Mouse (Mus musculus) MEL (cell line): ENCODE measurements at regions not wholly inside any gene's neighbourhood (a gene's known extent, or its start where the extent isn't known, plus 50 kb on each side); places are given as distances from the start of the nearest gene placed in this dataset.

Experiments
- DNase-seq: peaks from one replicate; pipeline ENCODE4 v3.0.0; 2011; ENCODE audit warnings: low read depth, low spot score
- H3K27ac ChIP-seq: 2 replicates; pipeline ENCODE4 v1.5.1; 2012; ENCODE audit warnings: low read depth, mild to moderate bottlenecking, control low read depth, low read length, moderate library complexity; ENCODE audit not compliant: control insufficient read depth
- H3K27me3 ChIP-seq, 2 experiments: fragments of 150-350 bp in 1 of 2; sonication (generic) in 1 of 2; 2 replicates each; pipeline ENCODE4 v1.6.1; 2012; ENCODE audit warnings: low read length in 2 of 2, mild to moderate bottlenecking in 2 of 2, improper control_type of control experiment in 1 of 2, moderate library complexity in 1 of 2; ENCODE audit not compliant: insufficient read depth in 2 of 2, control insufficient read depth in 1 of 2
- H3K36me3 ChIP-seq, 2 experiments: 2 replicates each; pipeline ENCODE4 v1.6.1; 2012 to 2014; ENCODE audit warnings: low read length in 2 of 2, improper control_type of control experiment in 1 of 2, inconsistent platforms in 1 of 2, mild to moderate bottlenecking in 1 of 2; ENCODE audit not compliant: insufficient read depth in 2 of 2, control insufficient read depth in 1 of 2
- H3K4me1 ChIP-seq, 2 experiments: fragments of 150-350 bp in 1 of 2; sonication (generic) in 1 of 2; 2 replicates each; pipeline ENCODE4 v1.6.1; 2012; ENCODE audit warnings: low read length in 2 of 2, improper control_type of control experiment in 1 of 2, mild to moderate bottlenecking in 1 of 2; ENCODE audit not compliant: insufficient read depth in 2 of 2, control insufficient read depth in 1 of 2
- H3K4me3 ChIP-seq, 2 experiments: fragments of 150-350 bp in 1 of 2; sonication (generic) in 1 of 2; 2 replicates each; pipeline ENCODE4 v1.5.1; 2012; ENCODE audit warnings: low read depth in 2 of 2, low read length in 2 of 2, mild to moderate bottlenecking in 2 of 2, moderate library complexity in 2 of 2, control low read depth in 1 of 2, improper control_type of control experiment in 1 of 2; ENCODE audit not compliant: control insufficient read depth in 1 of 2, insufficient read depth in 1 of 2
- H3K79me2 ChIP-seq: 2 replicates; pipeline ENCODE4 v1.6.1; 2012; ENCODE audit warnings: mild to moderate bottlenecking, low read length, moderate library complexity; ENCODE audit not compliant: control insufficient read depth, poor library complexity, insufficient read depth
- H3K9ac ChIP-seq: 2 replicates; pipeline ENCODE4 v1.6.1; 2012; ENCODE audit warnings: low read depth, mild to moderate bottlenecking, control low read depth, low read length, moderate library complexity; ENCODE audit not compliant: control insufficient read depth, poor library complexity, severe bottlenecking
- H3K9me3 ChIP-seq: fragments of 150-350 bp; sonication (generic); replicated peaks from 2 replicates; pipeline ENCODE4 v1.6.1; 2012; ENCODE audit warnings: mild to moderate bottlenecking, low read length, improper control_type of control experiment, moderate library complexity; ENCODE audit not compliant: insufficient read depth
- CTCF ChIP-seq, 3 experiments: IDR thresholded peaks in 2 of 3; conservative IDR thresholded peaks in 1 of 3; 2 replicates each; pipeline ENCODE4 v1.5.1; 2011 to 2012; ENCODE audit warnings: low read length in 3 of 3, low read depth in 2 of 3, mild to moderate bottlenecking in 2 of 3, improper control_type of control experiment in 1 of 3, inconsistent platforms in 1 of 3, mixed read lengths in 1 of 3, moderate library complexity in 1 of 3; ENCODE audit not compliant: control insufficient read depth in 1 of 3, insufficient read depth in 1 of 3, poor library complexity in 1 of 3, severe bottlenecking in 1 of 3
- E2F4 ChIP-seq: IDR thresholded peaks from 2 replicates; pipeline ENCODE4 v1.6.1; 2011; ENCODE audit warnings: low read depth, low read length, improper control_type of control experiment, borderline replicate concordance
- ELF1 ChIP-seq: IDR thresholded peaks from 2 replicates; pipeline ENCODE4 v1.6.1; 2014; ENCODE audit warnings: low read depth, mild to moderate bottlenecking, inconsistent platforms, low read length, improper control_type of control experiment, moderate library complexity
- EP300 ChIP-seq, 2 experiments: IDR thresholded peaks; 2 replicates each; pipeline ENCODE4 v1.6.1; 2011; ENCODE audit warnings: improper control_type of control experiment in 2 of 2, low read length in 2 of 2, low read depth in 1 of 2, mild to moderate bottlenecking in 1 of 2
- ETS1 ChIP-seq: IDR thresholded peaks from 2 replicates; pipeline ENCODE4 v1.6.1; 2012; ENCODE audit warnings: low read depth, mild to moderate bottlenecking, inconsistent platforms, low read length, improper control_type of control experiment, moderate library complexity
- GABPA ChIP-seq: IDR thresholded peaks from 2 replicates; pipeline ENCODE4 v1.6.1; 2012; ENCODE audit warnings: low read depth, mild to moderate bottlenecking, inconsistent platforms, low read length, improper control_type of control experiment, moderate library complexity
- HCFC1 ChIP-seq: IDR thresholded peaks from 2 replicates; pipeline ENCODE4 v1.6.1; 2012; ENCODE audit warnings: low read depth, mild to moderate bottlenecking, inconsistent platforms, low read length, improper control_type of control experiment, moderate library complexity
- JUND ChIP-seq: IDR thresholded peaks from 2 replicates; pipeline ENCODE4 v1.6.1; 2011; ENCODE audit warnings: low read depth, mild to moderate bottlenecking, improper control_type of control experiment, low read length
- KAT2A ChIP-seq: conservative IDR thresholded peaks from 2 replicates; pipeline ENCODE4 v1.6.1; 2012; ENCODE audit warnings: low read depth, low read length, improper control_type of control experiment, inconsistent platforms
- MAX ChIP-seq: IDR thresholded peaks from 2 replicates; pipeline ENCODE4 v1.6.1; 2011; ENCODE audit warnings: low read length, improper control_type of control experiment
- MEF2A ChIP-seq: IDR thresholded peaks from 2 replicates; pipeline ENCODE4 v1.6.1; 2014; ENCODE audit warnings: low read depth, mild to moderate bottlenecking, inconsistent platforms, low read length, improper control_type of control experiment; ENCODE audit not compliant: poor library complexity, insufficient replicate concordance, severe bottlenecking; ENCODE audit errors: extremely low read depth
- MXI1 ChIP-seq: IDR thresholded peaks from 2 replicates; pipeline ENCODE4 v1.6.1; 2011; ENCODE audit warnings: mild to moderate bottlenecking, low read depth, low read length, improper control_type of control experiment
- MYB ChIP-seq: IDR thresholded peaks from 2 replicates; pipeline ENCODE4 v1.6.1; 2011; ENCODE audit warnings: mild to moderate bottlenecking, low read depth, low read length, improper control_type of control experiment
- NELFE ChIP-seq: IDR thresholded peaks from 2 replicates; pipeline ENCODE4 v1.6.1; 2011; ENCODE audit warnings: low read depth, low read length, improper control_type of control experiment
- NRF1 ChIP-seq: IDR thresholded peaks from 2 replicates; pipeline ENCODE4 v1.6.1; 2014; ENCODE audit warnings: low read depth, mild to moderate bottlenecking, inconsistent platforms, low read length, improper control_type of control experiment, moderate library complexity; ENCODE audit not compliant: poor library complexity, insufficient read depth, severe bottlenecking
- POLR2A ChIP-seq, 2 experiments: IDR thresholded peaks; 2 replicates each; pipeline ENCODE4 v1.6.1; 2011 to 2012; ENCODE audit warnings: low read length in 2 of 2, mild to moderate bottlenecking in 2 of 2, control low read depth in 1 of 2, improper control_type of control experiment in 1 of 2, low read depth in 1 of 2, moderate library complexity in 1 of 2; ENCODE audit not compliant: control insufficient read depth in 1 of 2, insufficient read depth in 1 of 2, poor library complexity in 1 of 2
- POLR2AphosphoS2 ChIP-seq: IDR thresholded peaks from 2 replicates; pipeline ENCODE4 v1.6.1; 2011; ENCODE audit warnings: low read length, improper control_type of control experiment
- POLR2AphosphoS5 ChIP-seq: IDR thresholded peaks from 2 replicates; pipeline ENCODE4 v1.6.1; 2012; ENCODE audit warnings: low read depth, borderline replicate concordance, mild to moderate bottlenecking, inconsistent platforms, low read length, moderate library complexity, mixed read lengths
- RAD21 ChIP-seq: IDR thresholded peaks from 2 replicates; pipeline ENCODE4 v1.6.1; 2011; ENCODE audit warnings: mild to moderate bottlenecking, low read depth, low read length, improper control_type of control experiment
- RCOR1 ChIP-seq: IDR thresholded peaks from 2 replicates; pipeline ENCODE4 v1.6.1; 2012; ENCODE audit warnings: low read depth, mild to moderate bottlenecking, inconsistent platforms, low read length, improper control_type of control experiment
- SIN3A ChIP-seq: IDR thresholded peaks from 2 replicates; pipeline ENCODE4 v1.6.1; 2012; ENCODE audit warnings: low read length, improper control_type of control experiment, inconsistent platforms
- SMC3 ChIP-seq: IDR thresholded peaks from 2 replicates; pipeline ENCODE4 v1.6.1; 2011; ENCODE audit warnings: low read depth, low read length, improper control_type of control experiment
- TAL1 ChIP-seq: IDR thresholded peaks from 2 replicates; pipeline ENCODE4 v1.6.1; 2012; ENCODE audit warnings: mild to moderate bottlenecking, inconsistent platforms, low read length, moderate library complexity, mixed read lengths
- UBTF ChIP-seq: IDR thresholded peaks from 2 replicates; pipeline ENCODE4 v1.6.1; 2012; ENCODE audit warnings: low read depth, mild to moderate bottlenecking, inconsistent platforms, low read length, improper control_type of control experiment, moderate library complexity, borderline replicate concordance; ENCODE audit not compliant: insufficient read depth
- USF1 ChIP-seq: IDR thresholded peaks from 2 replicates; pipeline ENCODE4 v1.6.1; 2014; ENCODE audit warnings: low read depth, mild to moderate bottlenecking, inconsistent platforms, low read length, improper control_type of control experiment, moderate library complexity
- ZNF384 ChIP-seq: IDR thresholded peaks from 2 replicates; pipeline ENCODE4 v1.6.1; 2012; ENCODE audit warnings: low read depth, mild to moderate bottlenecking, inconsistent platforms, low read length, improper control_type of control experiment

- H3K27me3 ChIP-seq = no peaks in the 10 kb centered on the region
- H3K27ac ChIP-seq = no peak overlapping the region
- H3K36me3 ChIP-seq = no peaks in the 10 kb centered on the region
- TF ChIP-seq USF1 (peak; percentile 31; the same call in 1 of the 2 replicates), RCOR1 (no peak)
- H3K9ac ChIP-seq = no peak overlapping the region
- no peaks in the 10 kb centered on the region for H3K9me3 ChIP-seq
- no peak overlapping the region for H3K4me3 ChIP-seq
- DNase-seq = no peak
- H3K79me2 ChIP-seq = no peaks in the 10 kb centered on the region
- H3K4me1 ChIP-seq = no peaks in the 10 kb centered on the region
Observed at GRCm38 (mm10) chr3:148575735-148576134, 414.6 kb downstream of the Adgrl2 start.

GRCm38 (mm10) chr3:148572493-148572892, 417.9 kb downstream of the Adgrl2 start:
- no peaks in the 10 kb centered on the region for H3K79me2 ChIP-seq
- H3K27ac ChIP-seq = no peak overlapping the region
- H3K4me3 ChIP-seq = no peak overlapping the region
- no peaks in the 10 kb centered on the region for H3K36me3 ChIP-seq
- no peaks in the 10 kb centered on the region for H3K9me3 ChIP-seq
- TF ChIP-seq ETS1 (no peak), SIN3A (no peak), E2F4 (no peak), MAX (no peak), POLR2AphosphoS2 (no peak), MEF2A (no peak), SMC3 (no peak), EP300 (IDR thresholded peaks at IDR 0.05; ENCODE audit: low read depth in 1 of 2, low read length in 2 of 2) (no peak), JUND (no peak), USF1 (no peak), POLR2A (IDR thresholded peaks at IDR 0.05; ENCODE audit: control insufficient read depth in 1 of 2, insufficient read depth in 1 of 2, low read depth in 1 of 2, low read length in 2 of 2, poor library complexity in 1 of 2) (no peak), MYB (no peak), MXI1 (no peak), ELF1 (no peak), POLR2AphosphoS5 (no peak), RCOR1 (no peak)
- DNase-seq = no peak
- no peak overlapping the region for H3K9ac ChIP-seq
- H3K4me1 ChIP-seq = no peaks in the 10 kb centered on the region
- H3K27me3 ChIP-seq = no peaks in the 10 kb centered on the region

DNA sequence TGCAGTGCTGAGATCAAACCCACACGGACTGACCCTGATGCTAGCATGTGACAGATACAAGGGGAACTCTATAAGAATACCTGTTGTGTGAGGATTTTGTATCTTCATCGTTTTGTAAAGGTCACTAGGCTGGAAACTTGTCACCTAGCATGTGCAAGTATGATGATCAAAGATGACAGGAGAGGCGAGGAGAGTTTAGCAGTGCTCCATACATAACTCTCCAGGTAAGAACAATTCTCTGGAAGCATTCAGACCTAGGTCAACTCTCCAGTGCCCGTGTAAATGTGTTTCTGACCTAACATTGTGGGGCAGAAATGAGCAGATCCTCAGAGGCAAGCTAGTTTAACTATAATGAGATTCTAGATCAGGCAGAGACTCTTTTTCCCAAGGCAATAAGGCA, 425.6 kb downstream of the Adgrl2 start:
- H3K9me3 ChIP-seq = no peaks in the 10 kb centered on the region
- H3K27ac ChIP-seq = no peak overlapping the region
- no peaks in the 10 kb centered on the region for H3K4me1 ChIP-seq
- H3K79me2 ChIP-seq = no peaks in the 10 kb centered on the region
- no peak for DNase-seq
- no peak overlapping the region for H3K4me3 ChIP-seq
- no peak overlapping the region for H3K9ac ChIP-seq
- H3K36me3 ChIP-seq = no peaks in the 10 kb centered on the region
- no peaks in the 10 kb centered on the region for H3K27me3 ChIP-seq
- TF ChIP-seq KAT2A = no peak
- no peak for TF ChIP-seq ZNF384
- no peak for TF ChIP-seq TAL1
- TF ChIP-seq CTCF (IDR thresholded peaks at IDR 0.05 in 2 of 3, conservative IDR thresholded peaks at IDR 0.05 in 1 of 3; ENCODE audit: control insufficient read depth in 1 of 3, insufficient read depth in 1 of 3, low read depth in 2 of 3, low read length in 3 of 3, poor library complexity in 1 of 3, severe bottlenecking in 1 of 3) = no peak
- TF ChIP-seq NRF1 = no peak
- TF ChIP-seq MEF2A = no peak
- no peak for TF ChIP-seq UBTF
- no peak for TF ChIP-seq MXI1
- TF ChIP-seq MAX = no peak
- TF ChIP-seq NELFE = no peak
- no peak for TF ChIP-seq SIN3A
- TF ChIP-seq RCOR1 = no peak
- no peak for TF ChIP-seq HCFC1
- no peak for TF ChIP-seq EP300 (IDR thresholded peaks at IDR 0.05; ENCODE audit: low read depth in 1 of 2, low read length in 2 of 2)
- no peak for TF ChIP-seq GABPA
- no peak for TF ChIP-seq RAD21
- TF ChIP-seq JUND = no peak
- TF ChIP-seq POLR2AphosphoS5 = no peak
